Mouse (Mus musculus) forebrain, embryonic 11.5 days (tissue): ENCODE data around the gene Pparg. TPM values are rescaled to one million over a fixed set of nuclear protein-coding genes. Genes with fewer than 3 reads are reported as not detected.

ENCODE experiments used
- ATAC-seq: fragments of 200-750 bp; cut with Nextera tagmentation; replicated peaks from 2 replicates; pipeline ENCODE4 v1.8.0; 2017; ENCODE audit warnings: moderate TSS enrichment; ENCODE audit not compliant: low FRiP score
- DNase-seq: peaks from one replicate; pipeline ENCODE4 v3.0.0-alpha.2; 2017; ENCODE audit warnings: low spot score
- H3K27ac ChIP-seq: fragments of 300-500 bp; sonication (generic); 2 replicates; pipeline ENCODE4 v1.5.1; 2014; ENCODE audit warnings: low read depth, low read length
- H3K27me3 ChIP-seq: fragments of 300-500 bp; sonication (generic); 2 replicates; pipeline ENCODE4 v1.6.1; 2014; ENCODE audit warnings: mild to moderate bottlenecking, low read length, mixed read lengths; ENCODE audit not compliant: control insufficient read depth, insufficient read depth
- H3K36me3 ChIP-seq: fragments of 300-500 bp; sonication (generic); 2 replicates; pipeline ENCODE4 v1.6.1; 2014; ENCODE audit warnings: mild to moderate bottlenecking, low read length, moderate library complexity, mixed read lengths; ENCODE audit not compliant: control insufficient read depth, insufficient read depth
- H3K4me1 ChIP-seq: fragments of 300-500 bp; sonication (generic); replicated peaks from 2 replicates; pipeline ENCODE4 v1.6.1; 2014; ENCODE audit warnings: low read length, mixed read lengths; ENCODE audit not compliant: control insufficient read depth, insufficient read depth
- H3K4me2 ChIP-seq: fragments of 300-500 bp; sonication (generic); 2 replicates; pipeline ENCODE4 v1.6.1; 2014; ENCODE audit warnings: low read depth, mild to moderate bottlenecking, low read length, moderate library complexity, mixed read lengths; ENCODE audit not compliant: severe bottlenecking
- H3K4me3 ChIP-seq: fragments of 300-500 bp; sonication (generic); 2 replicates; pipeline ENCODE4 v1.5.1; 2014; ENCODE audit warnings: low read depth, low read length
- H3K9ac ChIP-seq: fragments of 300-500 bp; sonication (generic); 2 replicates; pipeline ENCODE4 v1.6.1; 2014; ENCODE audit warnings: low read length
- H3K9me3 ChIP-seq: fragments of 300-500 bp; sonication (generic); 2 replicates; pipeline ENCODE4 v1.6.1; 2016; ENCODE audit warnings: low read length, mixed read lengths; ENCODE audit not compliant: control insufficient read depth
- WGBS: fragments of 180-500 bp; shearing (Covaris S2); extraction: QIAGEN DNeasy Blood & Tissue Kit; methylation state at CpG from one replicate; pipeline ENCODE4 v1.1.7; 2014; 5-methylcytosine and 5-hydroxymethylcytosine counted together
- polyA plus RNA-seq: library from polyadenylated mRNA; unstranded; fragments of >200 nt; fragmentation: Nextera tagmentation; extraction: Ambion mirVana; gene quantifications from 2 replicates; pipeline ENCODE4 v1.2.1, GENCODE M21; 2014

The Pparg gene
- polyA plus RNA-seq, 1 experiment from 2014 or later = not detected

DNA sequence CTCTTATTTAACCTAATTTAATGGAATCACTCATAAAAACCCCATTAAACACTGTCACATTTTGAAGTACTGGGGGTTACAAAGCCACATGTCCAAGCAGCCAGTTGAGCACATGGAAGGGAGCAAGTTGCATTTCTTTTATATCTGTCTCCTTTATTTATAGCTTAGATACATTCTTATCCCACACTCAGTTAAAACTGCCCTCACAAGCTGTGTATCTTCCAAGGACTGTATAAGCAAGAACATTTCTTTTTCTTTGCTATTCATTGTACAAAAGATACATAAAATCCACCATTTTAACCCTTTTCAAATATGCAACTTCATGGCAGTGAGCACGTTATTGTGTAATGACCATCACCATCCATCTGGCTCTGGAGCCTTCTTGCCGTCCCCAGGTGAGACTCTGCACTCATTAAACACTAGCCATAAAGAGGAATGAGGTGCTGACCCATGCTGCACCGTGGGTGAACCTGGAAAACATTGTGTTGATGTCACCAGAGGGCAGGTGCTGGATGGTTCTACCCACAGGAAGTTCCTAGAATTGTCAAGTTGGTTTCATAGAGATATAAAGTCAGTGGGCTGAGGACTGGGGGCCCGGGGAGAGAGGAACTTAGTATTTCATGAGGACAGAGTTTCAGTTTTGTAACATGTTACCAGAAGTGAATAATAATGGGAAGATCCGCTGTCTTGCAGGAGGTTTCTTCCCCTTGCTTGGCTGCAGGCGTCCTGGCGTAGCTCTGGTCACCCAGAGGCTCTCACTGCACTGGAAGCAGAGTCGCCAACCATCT is 39.6 kb upstream of the Pparg start:
- H3K4me1 ChIP-seq = no peaks in the 10 kb centered on the region; the same call in 1 of the 2 replicates
- whole genome bisulfite sequencing = 89% methylated on average over 8 of the region's 8 CpGs
- H3K27ac ChIP-seq = no peak overlapping the region
- no peak overlapping the region for H3K4me3 ChIP-seq
- H3K27me3 ChIP-seq = no peaks in the 10 kb centered on the region
- no peak for ATAC-seq
- H3K4me2 ChIP-seq = no peak overlapping the region
- H3K9me3 ChIP-seq = no peaks in the 10 kb centered on the region
- no peak overlapping the region for H3K9ac ChIP-seq
- H3K36me3 ChIP-seq = no peaks in the 10 kb centered on the region
- no peak for DNase-seq

- no peak overlapping the region for H3K27ac ChIP-seq
- H3K4me2 ChIP-seq = no peak overlapping the region
- WGBS = 68% methylated on average over 6 of the region's 6 CpGs
- no peaks in the 10 kb centered on the region for H3K36me3 ChIP-seq
- DNase-seq (no peak), ATAC-seq (no peak)
- no peaks in the 10 kb centered on the region for H3K9me3 ChIP-seq
- no peaks in the 10 kb centered on the region; the same call in 1 of the 2 replicates for H3K4me1 ChIP-seq
- no peaks in the 10 kb centered on the region for H3K27me3 ChIP-seq
- H3K9ac ChIP-seq = no peak overlapping the region
- H3K4me3 ChIP-seq = no peak overlapping the region
Measured at GRCm38 (mm10) chr6:115321883-115322351, 38.8 kb upstream of the Pparg start.

DNA sequence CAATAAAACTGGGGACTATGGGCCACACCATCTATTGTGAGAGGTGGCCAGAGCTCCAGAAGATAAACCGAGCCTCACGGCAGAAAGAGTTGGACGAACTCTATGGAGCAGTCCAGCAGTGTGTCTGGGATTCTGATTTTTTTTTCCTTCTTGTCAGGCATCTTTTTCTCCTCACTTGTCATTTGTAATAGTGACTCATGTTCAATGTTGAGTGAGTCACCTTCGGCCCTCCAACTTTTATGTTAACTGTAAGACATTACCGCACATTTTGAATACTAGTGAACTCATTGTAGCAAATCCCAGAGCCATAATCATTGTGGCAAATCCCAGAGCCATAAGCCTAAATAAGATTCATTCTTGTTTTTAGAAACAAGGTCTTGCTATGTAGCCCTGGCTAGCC is 37.8 kb upstream of the Pparg start:
- no peaks in the 10 kb centered on the region for H3K36me3 ChIP-seq
- WGBS = 94% methylated on average over 5 of the region's 5 CpGs
- H3K4me1 ChIP-seq = no peaks in the 10 kb centered on the region; the same call in 1 of the 2 replicates
- no peaks in the 10 kb centered on the region; the same call in 1 of the 2 replicates for H3K9me3 ChIP-seq
- no peak for DNase-seq
- H3K4me3 ChIP-seq = no peak overlapping the region
- no peak overlapping the region for H3K27ac ChIP-seq
- H3K4me2 ChIP-seq = no peak overlapping the region
- H3K9ac ChIP-seq = no peak overlapping the region
- H3K27me3 ChIP-seq = no peaks in the 10 kb centered on the region
- ATAC-seq = no peak

- Histone ChIP-seq H3K27ac (no peak overlapping the region), H3K36me3 (no peaks in the 10 kb centered on the region), H3K4me3 (no peak overlapping the region), H3K9ac (no peak overlapping the region), H3K4me1 (no peaks in the 10 kb centered on the region; the same call in 1 of the 2 replicates), H3K9me3 (no peaks in the 10 kb centered on the region; the same call in 1 of the 2 replicates), H3K27me3 (no peaks in the 10 kb centered on the region), H3K4me2 (no peak overlapping the region)
- ATAC-seq = no peak
- no peak for DNase-seq
Measured at GRCm38 (mm10) chr6:115330964-115331363, 29.8 kb upstream of the Pparg start.

- Histone ChIP-seq H3K9me3 (no peaks in the 10 kb centered on the region), H3K9ac (no peak overlapping the region), H3K4me2 (no peak overlapping the region), H3K36me3 (no peaks in the 10 kb centered on the region), H3K4me3 (no peak overlapping the region), H3K27ac (no peak overlapping the region), H3K4me1 (peaks cover 4% of the 10 kb centered on the region; the same call in 1 of the 2 replicates), H3K27me3 (no peaks in the 10 kb centered on the region)
- DNase-seq (no peak), ATAC-seq (no peak)
- WGBS = 32% methylated on average over 2 of the region's 2 CpGs
Measured at GRCm38 (mm10) chr6:115333099-115333694, 27.6 kb upstream of the Pparg start.

- WGBS = 46% methylated on average over 6 of the region's 6 CpGs
- Histone ChIP-seq H3K36me3 (no peaks in the 10 kb centered on the region), H3K4me1 (peaks cover 4% of the 10 kb centered on the region; the same call in 1 of the 2 replicates), H3K9me3 (no peaks in the 10 kb centered on the region), H3K27ac (no peak overlapping the region), H3K4me2 (no peak overlapping the region), H3K27me3 (no peaks in the 10 kb centered on the region), H3K4me3 (no peak overlapping the region), H3K9ac (no peak overlapping the region)
- no peak for DNase-seq
- no peak for ATAC-seq
Measured at GRCm38 (mm10) chr6:115335536-115335935, 25.2 kb upstream of the Pparg start.

GRCm38 (mm10) chr6:115340084-115340483 is 20.7 kb upstream of the Pparg start:
- no peak overlapping the region for H3K4me3 ChIP-seq
- no peak overlapping the region for H3K27ac ChIP-seq
- DNase-seq (no peak), ATAC-seq (no peak)
- WGBS = 89% methylated on average over 2 of the region's 2 CpGs
- H3K27me3 ChIP-seq = no peaks in the 10 kb centered on the region
- H3K4me1 ChIP-seq = peaks cover 4% of the 10 kb centered on the region; the same call in 1 of the 2 replicates
- H3K4me2 ChIP-seq = no peak overlapping the region
- no peak overlapping the region for H3K9ac ChIP-seq
- no peaks in the 10 kb centered on the region for H3K9me3 ChIP-seq
- no peaks in the 10 kb centered on the region for H3K36me3 ChIP-seq

- DNase-seq (no peak), ATAC-seq (no peak)
- no peaks in the 10 kb centered on the region for H3K4me1 ChIP-seq
- H3K9ac ChIP-seq = no peak overlapping the region
- no peaks in the 10 kb centered on the region for H3K27me3 ChIP-seq
- H3K36me3 ChIP-seq = no peaks in the 10 kb centered on the region
- 70% methylated on average over 4 of the region's 4 CpGs for WGBS
- H3K4me2 ChIP-seq = no peak overlapping the region
- H3K27ac ChIP-seq = no peak overlapping the region
- no peak overlapping the region for H3K4me3 ChIP-seq
- no peaks in the 10 kb centered on the region for H3K9me3 ChIP-seq
Measured at GRCm38 (mm10) chr6:115343096-115343495, 17.7 kb upstream of the Pparg start.
